ENCODE assay signal across 18 mouse cellular contexts in the genomic region with DNA sequence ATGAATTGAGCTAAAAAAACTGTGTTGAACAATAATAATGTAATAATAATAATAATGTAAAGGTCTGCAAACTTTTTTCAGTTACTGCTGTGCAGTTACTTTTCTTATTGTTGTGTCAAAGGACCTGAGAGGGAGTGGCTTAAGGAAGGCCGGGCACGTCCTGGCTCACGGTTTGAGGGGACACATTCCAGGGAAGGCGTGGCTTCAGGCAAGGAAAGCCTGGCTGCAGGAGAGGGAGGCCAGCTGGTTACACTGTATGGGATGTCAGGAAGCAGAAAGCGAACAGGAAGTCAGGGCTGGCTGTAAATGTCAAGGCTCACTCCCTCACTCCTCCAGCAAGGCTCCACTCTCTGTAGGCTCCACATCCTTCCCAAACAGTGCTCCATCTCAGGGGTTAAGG.
"Had no signal": no experiment of that assay in that cellular context is flagged by ENCODE, and none has a peak within 500 bp of the region (broad histone marks: within the 10 kb centered on the region; RNA-seq: fewer than 3 reads in every experiment).

No protein-coding gene starts in this region.

- H3K27ac ChIP-seq: midbrain, embryonic 10.5 days; midbrain, embryonic 12.5 days; neural tube, embryonic 13.5 days; neural tube, embryonic 15.5 days had no signal

- H3K4me3 ChIP-seq: midbrain, embryonic 10.5 days; midbrain, embryonic 12.5 days; myocyte; neural tube, embryonic 13.5 days; neural tube, embryonic 15.5 days had no signal

- H3K4me1 ChIP-seq: midbrain, embryonic 10.5 days; midbrain, embryonic 12.5 days; neural tube, embryonic 13.5 days; neural tube, embryonic 15.5 days had no signal

- ATAC-seq: midbrain, embryonic 16.5 days had no signal

- H3K4me2 ChIP-seq: midbrain, embryonic 12.5 days; neural tube, embryonic 13.5 days; neural tube, embryonic 15.5 days had no signal

- H3K27me3 ChIP-seq: midbrain, embryonic 12.5 days; neural tube, embryonic 13.5 days; neural tube, embryonic 15.5 days had no signal

- H3K36me3 ChIP-seq: midbrain, embryonic 10.5 days; midbrain, embryonic 12.5 days; neural tube, embryonic 13.5 days; neural tube, embryonic 15.5 days had no signal

- H3K9ac ChIP-seq: midbrain, embryonic 12.5 days; neural tube, embryonic 13.5 days; neural tube, embryonic 15.5 days had no signal

- H3K9me3 ChIP-seq: midbrain, embryonic 10.5 days; midbrain, embryonic 12.5 days; neural tube, embryonic 13.5 days; neural tube, embryonic 15.5 days had no signal

- DNase-seq: lung, adult 18-20 months; lung, postnatal 10 days; lung, postnatal 4 days; midbrain, embryonic 14.5 days; retina, postnatal 1 day; right cerebral cortex, adult 18-20 months; right cerebral cortex, postnatal 25 days; right cerebral cortex, postnatal 4 days; spleen, adult 18-20 months; thymus, adult 18-20 months; thymus, postnatal 14 days; thymus, postnatal 36 days had no signal
